Mouse (Mus musculus) cerebellum, adult 18-20 months (tissue): ENCODE measurements around the gene Marc1.
A peak's percentile ranks its signal among the peaks of the same experiment; 100 is the strongest.

Source experiments
- DNase-seq, 2 experiments: peaks; one replicate each; pipeline ENCODE4 v3.0.0; 2021

Gene Marc1

GRCm38 (mm10) chr1:184752671-184753070, 58.4 kb downstream of the Marc1 start:
- no peak for DNase-seq

- DNase-seq = no peak
Measured at GRCm38 (mm10) chr1:184750114-184750664, 60.9 kb downstream of the Marc1 start.

GRCm38 (mm10) chr1:184748692-184749152, 62.4 kb downstream of the Marc1 start:
- DNase-seq = peak; percentile 12 to 38

- DNase-seq = peak; percentile 23 to 24
Measured at GRCm38 (mm10) chr1:184737876-184738479, 73.1 kb downstream of the Marc1 start.

GRCm38 (mm10) chr1:184737228-184737627, 73.9 kb downstream of the Marc1 start:
- no peak for DNase-seq
